Mouse (Mus musculus): ENCODE data around the gene Ern1.

DNA sequence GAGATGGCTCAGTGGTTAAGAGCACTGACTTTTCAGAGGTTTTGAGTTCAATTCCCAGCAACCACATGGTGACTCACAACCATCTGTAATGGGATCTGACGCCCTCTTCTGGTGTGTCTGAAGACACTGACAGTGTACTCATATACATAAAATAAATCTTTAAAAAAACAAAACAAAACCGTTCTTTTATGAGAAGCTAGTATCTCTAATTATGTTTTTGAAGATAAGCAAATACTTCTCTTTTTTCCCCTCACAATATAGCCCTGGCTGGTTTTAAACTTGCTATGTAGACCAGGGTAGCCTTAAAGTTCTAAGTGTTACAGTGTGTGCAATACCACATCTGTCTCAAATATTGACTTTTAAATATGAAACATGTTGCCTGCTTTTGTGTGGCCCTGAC, 76.5 kb downstream of the Ern1 start:
- TF ChIP-seq CTCF (IDR thresholded peaks at IDR 0.05; ENCODE audit: borderline replicate concordance, control insufficient read depth, extremely low read depth, insufficient read depth, low read length, poor library complexity): no peak
- TF ChIP-seq POLR2A (IDR thresholded peaks at IDR 0.05; ENCODE audit: control insufficient read depth, extremely low read depth, insufficient read depth, low read length, poor library complexity): no peak

Data from thymus, adult 2 months (tissue).